Mouse (Mus musculus) limb, embryonic 14.5 days (tissue): ENCODE measurements around the gene Trappc1. TPM values are rescaled to one million over a fixed set of nuclear protein-coding genes. Genes with fewer than 3 reads are reported as not detected.
"Not testable (repeated sequence)": the region's sequence is repeated elsewhere in the genome, so short reads cannot be mapped to it uniquely, and the experiment has no call there.

Source experiments
- ATAC-seq: fragments of 200-750 bp; cut with Nextera tagmentation; 2 replicates; pipeline ENCODE4 v1.8.0; 2017; ENCODE audit warnings: low read depth, moderate number of reproducible peaks, moderate TSS enrichment; ENCODE audit not compliant: low FRiP score
- DNase-seq: peaks from one replicate; pipeline ENCODE4 v3.0.0-alpha.2; 2015; ENCODE audit warnings: low spot score
- H3K27ac ChIP-seq: fragments of 300-500 bp; sonication (generic); replicated peaks from 2 replicates; pipeline ENCODE4 v1.5.1; 2014; ENCODE audit warnings: low read depth, mild to moderate bottlenecking, low read length, moderate library complexity, mixed read lengths
- H3K27me3 ChIP-seq: fragments of 300-500 bp; sonication (generic); 2 replicates; pipeline ENCODE4 v1.6.1; 2014; ENCODE audit warnings: low read length, mixed read lengths; ENCODE audit not compliant: control insufficient read depth, insufficient read depth
- H3K36me3 ChIP-seq: fragments of 300-500 bp; sonication (generic); 2 replicates; pipeline ENCODE4 v1.6.1; 2014; ENCODE audit warnings: mild to moderate bottlenecking, low read length, moderate library complexity, mixed read lengths; ENCODE audit not compliant: control insufficient read depth, insufficient read depth
- H3K4me1 ChIP-seq: fragments of 300-500 bp; sonication (generic); 2 replicates; pipeline ENCODE4 v1.6.1; 2014; ENCODE audit warnings: antibody characterized with exemption, low read length, mixed read lengths; ENCODE audit not compliant: control insufficient read depth, insufficient read depth
- H3K4me2 ChIP-seq: fragments of 300-500 bp; sonication (generic); replicated peaks from 2 replicates; pipeline ENCODE4 v1.6.1; 2014; ENCODE audit warnings: low read depth, mild to moderate bottlenecking, low read length, moderate library complexity; ENCODE audit not compliant: severe bottlenecking
- H3K4me3 ChIP-seq: fragments of 300-500 bp; sonication (generic); replicated peaks from 2 replicates; pipeline ENCODE4 v1.5.1; 2014; ENCODE audit warnings: low read length
- H3K9ac ChIP-seq: fragments of 300-500 bp; sonication (generic); 2 replicates; pipeline ENCODE4 v1.6.1; 2014; ENCODE audit warnings: mild to moderate bottlenecking, low read depth, low read length, moderate library complexity; ENCODE audit not compliant: severe bottlenecking
- H3K9me3 ChIP-seq: fragments of 300-500 bp; sonication (generic); 2 replicates; pipeline ENCODE4 v1.6.1; 2016; ENCODE audit warnings: low read length; ENCODE audit not compliant: control insufficient read depth
- POLR2A ChIP-seq: fragments of 200-500 bp; IDR thresholded peaks from 2 replicates; pipeline ENCODE4 v1.8.0; 2012; ENCODE audit warnings: inconsistent platforms, mild to moderate bottlenecking, moderate library complexity, borderline replicate concordance; ENCODE audit not compliant: insufficient read depth, insufficient read length; ENCODE audit errors: extremely low read depth
- WGBS: fragments of 180-500 bp; shearing (Covaris S2); extraction: QIAGEN DNeasy Blood & Tissue Kit; methylation state at CpG from one replicate; pipeline ENCODE4 v1.1.7; 2014; 5-methylcytosine and 5-hydroxymethylcytosine counted together
- polyA plus RNA-seq, 2 experiments: library from polyadenylated mRNA; depleted of rRNA in 1 of 2; stranded (reverse) in 1 of 2; unstranded in 1 of 2; fragments of >200 nt; fragmentation: Nextera tagmentation in 1 of 2; extraction: Ambion mirVana in 1 of 2; gene quantifications; 2 replicates each; pipeline versions ENCODE4 v1.2.1 to v1.2.3; 2012 to 2014

Gene Trappc1
- polyA plus RNA-seq, 2 experiments, result 93.7 to 144 TPM

DNA sequence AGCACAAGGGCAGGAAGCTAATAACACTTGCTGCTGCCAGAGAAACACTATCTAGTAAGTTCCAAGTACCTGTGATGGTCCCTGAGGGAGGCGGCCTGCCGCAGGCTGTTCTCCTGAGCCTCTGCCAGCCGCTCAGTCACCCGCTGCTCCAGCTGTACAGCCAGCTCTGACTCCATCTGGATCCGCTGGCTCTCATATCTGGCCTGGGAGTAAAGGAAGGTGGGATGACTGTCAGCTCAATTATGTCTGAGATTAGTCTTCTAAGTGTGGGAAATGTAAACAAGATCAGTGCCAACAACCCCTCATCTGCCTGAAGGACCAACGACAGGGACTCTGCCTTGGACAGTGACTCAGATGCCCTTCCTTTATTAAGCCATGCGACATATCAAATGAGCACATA lies 12.5 kb upstream of the Trappc1 start:
- no peak for ATAC-seq
- Histone ChIP-seq H3K36me3 (peaks cover 90% of the 10 kb centered on the region), H3K27me3 (no peaks in the 10 kb centered on the region), H3K4me2 (no peak overlapping the region), H3K4me1 (no peaks in the 10 kb centered on the region), H3K9me3 (no peaks in the 10 kb centered on the region), H3K27ac (no peak overlapping the region), H3K4me3 (no peak overlapping the region), H3K9ac (no peak overlapping the region)
- 85% methylated on average over 7 of the region's 7 CpGs for WGBS
- DNase-seq, result no peak
- TF ChIP-seq POLR2A, result no peak

- WGBS, result 95% methylated on average over 6 of the region's 6 CpGs
- DNase-seq (no peak), ATAC-seq (no peak)
- Histone ChIP-seq H3K27me3 (no peaks in the 10 kb centered on the region), H3K27ac (no peak overlapping the region), H3K9ac (no peak overlapping the region), H3K9me3 (no peaks in the 10 kb centered on the region), H3K4me2 (no peak overlapping the region), H3K4me1 (no peaks in the 10 kb centered on the region), H3K4me3 (no peak overlapping the region), H3K36me3 (peaks cover 74% of the 10 kb centered on the region)
- no peak for TF ChIP-seq POLR2A
These were observed 7.4 kb upstream of the Trappc1 start for GRCm38 (mm10) chr11:69316361-69316760.

GRCm38 (mm10) chr11:69318000-69318399 lies 5.8 kb upstream of the Trappc1 start:
- Histone ChIP-seq H3K4me1 (peaks cover 11% of the 10 kb centered on the region; the same call in 1 of the 2 replicates), H3K36me3 (peaks cover 58% of the 10 kb centered on the region)
- H3K27ac ChIP-seq, H3K9me3 ChIP-seq, ATAC-seq, DNase-seq, H3K9ac ChIP-seq, H3K4me2 ChIP-seq, H3K4me3 ChIP-seq, H3K27me3 ChIP-seq: not testable (repeated sequence)
- WGBS, result 82% methylated on average over 3 of the region's 3 CpGs

GRCm38 (mm10) chr11:69321580-69321979 lies 2.2 kb upstream of the Trappc1 start:
- Histone ChIP-seq H3K27ac (no peak overlapping the region), H3K4me2 (no peak overlapping the region), H3K9me3 (no peaks in the 10 kb centered on the region), H3K27me3 (peaks cover 4% of the 10 kb centered on the region), H3K36me3 (peaks cover 28% of the 10 kb centered on the region), H3K4me1 (peaks cover 33% of the 10 kb centered on the region), H3K9ac (peak overlapping the region; percentile 88; the same call in 1 of the 2 replicates), H3K4me3 (peak overlapping the region; percentile 8; the same call in 1 of the 2 replicates)
- 94% methylated on average over 6 of the region's 6 CpGs for WGBS
- DNase-seq, result no peak
- no peak for ATAC-seq
- no peak for TF ChIP-seq POLR2A

- Histone ChIP-seq H3K4me1 (peaks cover 37% of the 10 kb centered on the region), H3K4me3 (peak overlapping the region; percentile 62; the same call in 1 of the 2 replicates), H3K27me3 (peaks cover 8% of the 10 kb centered on the region), H3K27ac (no peak overlapping the region), H3K9me3 (no peaks in the 10 kb centered on the region), H3K9ac (peak overlapping the region; percentile 88), H3K36me3 (peaks cover 25% of the 10 kb centered on the region), H3K4me2 (peak overlapping the region; percentile 73)
- WGBS, result 64% methylated on average over 6 of the region's 6 CpGs
- ATAC-seq (no peak), DNase-seq (no peak)
- no peak for TF ChIP-seq POLR2A
These were observed 1.8 kb upstream of the Trappc1 start for GRCm38 (mm10) chr11:69322010-69322409.
